Mouse (Mus musculus) heart, postnatal 0 days (tissue): ENCODE measurements around the gene Thbs1.

ENCODE experiments used
- CTCF ChIP-seq: IDR thresholded peaks from 2 replicates; pipeline ENCODE4 v1.5.1; 2016; ENCODE audit warnings: antibody characterized with exemption, control low read depth, low read depth
- EP300 ChIP-seq: IDR thresholded peaks from 2 replicates; pipeline ENCODE4 v1.6.1; 2016; ENCODE audit warnings: antibody characterized with exemption, low read depth

- no peak for TF ChIP-seq CTCF
- no peak for TF ChIP-seq EP300
Observed at GRCm38 (mm10) chr2:118079131-118079530, 32.5 kb upstream of the Thbs1 start.
